Mouse (Mus musculus) forebrain, embryonic 11.5 days (tissue): ENCODE measurements around the gene Slc25a12. TPM values are rescaled to one million over a fixed set of nuclear protein-coding genes. Genes with fewer than 3 reads are reported as not detected.

Experiments
- ATAC-seq: fragments of 200-750 bp; cut with Nextera tagmentation; replicated peaks from 2 replicates; pipeline ENCODE4 v1.8.0; 2017; ENCODE audit warnings: moderate TSS enrichment; ENCODE audit not compliant: low FRiP score
- DNase-seq: peaks from one replicate; pipeline ENCODE4 v3.0.0-alpha.2; 2017; ENCODE audit warnings: low spot score
- H3K27ac ChIP-seq: fragments of 300-500 bp; sonication (generic); 2 replicates; pipeline ENCODE4 v1.5.1; 2014; ENCODE audit warnings: low read depth, low read length
- H3K27me3 ChIP-seq: fragments of 300-500 bp; sonication (generic); 2 replicates; pipeline ENCODE4 v1.6.1; 2014; ENCODE audit warnings: mild to moderate bottlenecking, low read length, mixed read lengths; ENCODE audit not compliant: control insufficient read depth, insufficient read depth
- H3K36me3 ChIP-seq: fragments of 300-500 bp; sonication (generic); 2 replicates; pipeline ENCODE4 v1.6.1; 2014; ENCODE audit warnings: mild to moderate bottlenecking, low read length, moderate library complexity, mixed read lengths; ENCODE audit not compliant: control insufficient read depth, insufficient read depth
- H3K4me1 ChIP-seq: fragments of 300-500 bp; sonication (generic); replicated peaks from 2 replicates; pipeline ENCODE4 v1.6.1; 2014; ENCODE audit warnings: low read length, mixed read lengths; ENCODE audit not compliant: control insufficient read depth, insufficient read depth
- H3K4me2 ChIP-seq: fragments of 300-500 bp; sonication (generic); 2 replicates; pipeline ENCODE4 v1.6.1; 2014; ENCODE audit warnings: low read depth, mild to moderate bottlenecking, low read length, moderate library complexity, mixed read lengths; ENCODE audit not compliant: severe bottlenecking
- H3K4me3 ChIP-seq: fragments of 300-500 bp; sonication (generic); 2 replicates; pipeline ENCODE4 v1.5.1; 2014; ENCODE audit warnings: low read depth, low read length
- H3K9ac ChIP-seq: fragments of 300-500 bp; sonication (generic); 2 replicates; pipeline ENCODE4 v1.6.1; 2014; ENCODE audit warnings: low read length
- H3K9me3 ChIP-seq: fragments of 300-500 bp; sonication (generic); 2 replicates; pipeline ENCODE4 v1.6.1; 2016; ENCODE audit warnings: low read length, mixed read lengths; ENCODE audit not compliant: control insufficient read depth
- WGBS: fragments of 180-500 bp; shearing (Covaris S2); extraction: QIAGEN DNeasy Blood & Tissue Kit; methylation state at CpG from one replicate; pipeline ENCODE4 v1.1.7; 2014; 5-methylcytosine and 5-hydroxymethylcytosine counted together
- polyA plus RNA-seq: library from polyadenylated mRNA; unstranded; fragments of >200 nt; fragmentation: Nextera tagmentation; extraction: Ambion mirVana; gene quantifications from 2 replicates; pipeline ENCODE4 v1.2.1, GENCODE M21; 2014

Gene Slc25a12
- polyA plus RNA-seq, 1 experiment from 2014 or later, result 50.6 TPM

- Histone ChIP-seq H3K27me3 (no peaks in the 10 kb centered on the region), H3K27ac (no peak overlapping the region), H3K4me3 (no peak overlapping the region), H3K4me1 (peaks cover 6% of the 10 kb centered on the region; the same call in 1 of the 2 replicates), H3K4me2 (no peak overlapping the region), H3K9me3 (no peaks in the 10 kb centered on the region), H3K36me3 (no peaks in the 10 kb centered on the region; the same call in 1 of the 2 replicates), H3K9ac (no peak overlapping the region)
- 65% methylated on average over 9 of the region's 9 CpGs for WGBS
- ATAC-seq (no peak), DNase-seq (no peak)
Measured at GRCm38 (mm10) chr2:71243058-71243672, 124.4 kb downstream of the Slc25a12 start.

GRCm38 (mm10) chr2:71242180-71242579, 125.4 kb downstream of the Slc25a12 start:
- peaks cover 6% of the 10 kb centered on the region; the same call in 1 of the 2 replicates for H3K4me1 ChIP-seq
- no peak for DNase-seq
- H3K4me3 ChIP-seq, result no peak overlapping the region
- H3K27me3 ChIP-seq, result no peaks in the 10 kb centered on the region
- no peaks in the 10 kb centered on the region for H3K9me3 ChIP-seq
- no peak overlapping the region for H3K27ac ChIP-seq
- no peaks in the 10 kb centered on the region; the same call in 1 of the 2 replicates for H3K36me3 ChIP-seq
- H3K4me2 ChIP-seq, result no peak overlapping the region
- ATAC-seq, result no peak
- no peak overlapping the region for H3K9ac ChIP-seq
- 91% methylated on average over 3 of the region's 3 CpGs for WGBS

GRCm38 (mm10) chr2:71241505-71241904, 126.0 kb downstream of the Slc25a12 start:
- no peak for DNase-seq
- no peak for ATAC-seq
- Histone ChIP-seq H3K27ac (no peak overlapping the region), H3K4me1 (peaks cover 6% of the 10 kb centered on the region; the same call in 1 of the 2 replicates), H3K4me3 (no peak overlapping the region), H3K4me2 (no peak overlapping the region), H3K27me3 (no peaks in the 10 kb centered on the region), H3K9me3 (no peaks in the 10 kb centered on the region), H3K36me3 (no peaks in the 10 kb centered on the region; the same call in 1 of the 2 replicates), H3K9ac (no peak overlapping the region)
- 90% methylated on average over 2 of the region's 2 CpGs for WGBS

GRCm38 (mm10) chr2:71236009-71236408, 131.5 kb downstream of the Slc25a12 start:
- H3K36me3 ChIP-seq, result no peaks in the 10 kb centered on the region

GRCm38 (mm10) chr2:71235420-71235819, 132.1 kb downstream of the Slc25a12 start:
- Histone ChIP-seq H3K9ac (no peak overlapping the region), H3K9me3 (no peaks in the 10 kb centered on the region), H3K27me3 (no peaks in the 10 kb centered on the region), H3K4me2 (no peak overlapping the region), H3K4me1 (no peaks in the 10 kb centered on the region), H3K27ac (no peak overlapping the region), H3K36me3 (no peaks in the 10 kb centered on the region), H3K4me3 (no peak overlapping the region)
- 95% methylated on average over 4 of the region's 4 CpGs for WGBS
- DNase-seq (no peak), ATAC-seq (no peak)

More at GRCm38 (mm10) chr2:71236009-71236408, 131.5 kb downstream of the Slc25a12 start:
- Histone ChIP-seq H3K9me3 (no peaks in the 10 kb centered on the region), H3K4me3 (no peak overlapping the region), H3K27me3 (no peaks in the 10 kb centered on the region), H3K9ac (no peak overlapping the region), H3K4me1 (no peaks in the 10 kb centered on the region), H3K4me2 (no peak overlapping the region), H3K27ac (no peak overlapping the region)
- DNase-seq, result no peak
- WGBS, result 95% methylated on average over 6 of the region's 6 CpGs
- no peak for ATAC-seq

GRCm38 (mm10) chr2:71232976-71233375, 134.6 kb downstream of the Slc25a12 start:
- Histone ChIP-seq H3K36me3 (no peaks in the 10 kb centered on the region), H3K9ac (no peak overlapping the region), H3K27me3 (no peaks in the 10 kb centered on the region), H3K4me1 (no peaks in the 10 kb centered on the region), H3K4me3 (no peak overlapping the region), H3K27ac (no peak overlapping the region), H3K4me2 (no peak overlapping the region), H3K9me3 (no peaks in the 10 kb centered on the region)
- DNase-seq, result no peak
- no peak for ATAC-seq
- 87% methylated on average over 2 of the region's 2 CpGs for WGBS

GRCm38 (mm10) chr2:71231951-71232350, 135.6 kb downstream of the Slc25a12 start:
- WGBS, result 94% methylated on average over 5 of the region's 5 CpGs
- Histone ChIP-seq H3K27ac (no peak overlapping the region), H3K36me3 (no peaks in the 10 kb centered on the region)

GRCm38 (mm10) chr2:71229603-71230002, 137.9 kb downstream of the Slc25a12 start:
- H3K9me3 ChIP-seq, result no peaks in the 10 kb centered on the region
- 88% methylated on average over 1 of the region's 1 CpGs for WGBS
- no peak overlapping the region for H3K9ac ChIP-seq
- H3K27ac ChIP-seq, result no peak overlapping the region
- H3K27me3 ChIP-seq, result no peaks in the 10 kb centered on the region
- no peaks in the 10 kb centered on the region; the same call in 1 of the 2 replicates for H3K36me3 ChIP-seq
- ATAC-seq, result no peak
- no peak overlapping the region for H3K4me3 ChIP-seq
- no peak overlapping the region for H3K4me2 ChIP-seq
- no peaks in the 10 kb centered on the region for H3K4me1 ChIP-seq
- no peak for DNase-seq

More at GRCm38 (mm10) chr2:71231951-71232350, 135.6 kb downstream of the Slc25a12 start:
- H3K9me3 ChIP-seq, result no peaks in the 10 kb centered on the region
- no peaks in the 10 kb centered on the region for H3K4me1 ChIP-seq
- H3K9ac ChIP-seq, result no peak overlapping the region
- H3K4me3 ChIP-seq, result no peak overlapping the region
- H3K4me2 ChIP-seq, result no peak overlapping the region
- no peak for DNase-seq
- ATAC-seq, result no peak
- H3K27me3 ChIP-seq, result no peaks in the 10 kb centered on the region

GRCm38 (mm10) chr2:71227398-71227797, 140.2 kb downstream of the Slc25a12 start:
- Histone ChIP-seq H3K27ac (no peak overlapping the region), H3K9ac (no peak overlapping the region), H3K9me3 (no peaks in the 10 kb centered on the region), H3K4me3 (no peak overlapping the region), H3K27me3 (no peaks in the 10 kb centered on the region), H3K4me1 (no peaks in the 10 kb centered on the region), H3K36me3 (peaks cover 7% of the 10 kb centered on the region), H3K4me2 (no peak overlapping the region)
- DNase-seq (no peak), ATAC-seq (no peak)
- whole genome bisulfite sequencing, result 73% methylated on average over 1 of the region's 1 CpGs
